Mouse (Mus musculus): ENCODE results near the gene Palld.

Gene Palld

GRCm38 (mm10) chr8:61902521-61902920 lies at the start of gene Palld:
Gene Palld, minus strand, starts transcription at chr8:61902690.
- no peak for DNase-seq (ENCODE audit: low spot score in 2 of 2)

GRCm38 (mm10) chr8:61937576-61937975 lies 35.1 kb upstream of the Palld start:
- no peak for DNase-seq (ENCODE audit: low spot score in 2 of 2)

DNA sequence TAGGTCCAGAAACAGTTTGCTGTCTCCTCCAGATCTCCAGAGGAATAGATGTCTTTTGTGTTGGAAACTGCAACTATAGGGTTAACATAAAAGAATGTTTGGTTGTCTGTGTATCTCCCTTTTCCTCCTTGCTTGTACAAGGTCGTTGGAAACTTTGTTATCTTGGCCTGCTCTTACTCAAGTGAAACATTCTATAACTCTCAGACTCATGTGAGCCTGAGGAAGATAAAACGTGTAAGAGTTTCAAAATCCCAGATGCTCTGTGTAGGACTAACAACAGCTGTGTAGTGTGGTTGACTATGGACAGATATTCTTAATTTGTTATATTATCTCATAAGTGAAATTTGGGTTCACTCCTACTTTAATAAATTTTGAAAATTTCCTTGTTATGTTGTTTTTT lies 30.8 kb upstream of the Palld start:
- no peak for DNase-seq (ENCODE audit: low spot score in 2 of 2)

GRCm38 (mm10) chr8:61927777-61928494 lies 25.4 kb upstream of the Palld start, which contains the start of gene Ddx60:
Gene Ddx60, plus strand, starts transcription at chr8:61928087.
- peak; percentile 44 to 62 for DNase-seq (ENCODE audit: low spot score in 2 of 2)

DNA sequence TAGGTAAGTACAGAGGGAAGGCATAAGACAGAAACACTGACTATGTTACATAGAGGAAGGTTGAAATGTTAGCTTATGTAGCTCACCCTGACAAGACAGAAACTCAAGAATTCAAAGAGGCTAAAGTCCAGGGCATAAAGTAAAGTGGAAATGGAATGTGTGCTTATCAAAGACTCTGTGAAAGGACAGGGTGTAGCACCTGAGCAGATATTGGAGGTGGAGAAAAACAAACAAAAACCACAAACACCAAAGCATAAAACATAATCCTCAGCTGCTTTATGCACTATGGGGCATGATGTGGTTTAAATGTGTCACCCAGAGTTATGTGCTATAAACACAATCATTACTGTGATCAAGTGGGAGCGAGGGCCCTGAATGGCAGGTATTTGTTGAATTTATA lies 22.0 kb upstream of the Palld start:
- no peak for DNase-seq (ENCODE audit: low spot score in 2 of 2)

DNA sequence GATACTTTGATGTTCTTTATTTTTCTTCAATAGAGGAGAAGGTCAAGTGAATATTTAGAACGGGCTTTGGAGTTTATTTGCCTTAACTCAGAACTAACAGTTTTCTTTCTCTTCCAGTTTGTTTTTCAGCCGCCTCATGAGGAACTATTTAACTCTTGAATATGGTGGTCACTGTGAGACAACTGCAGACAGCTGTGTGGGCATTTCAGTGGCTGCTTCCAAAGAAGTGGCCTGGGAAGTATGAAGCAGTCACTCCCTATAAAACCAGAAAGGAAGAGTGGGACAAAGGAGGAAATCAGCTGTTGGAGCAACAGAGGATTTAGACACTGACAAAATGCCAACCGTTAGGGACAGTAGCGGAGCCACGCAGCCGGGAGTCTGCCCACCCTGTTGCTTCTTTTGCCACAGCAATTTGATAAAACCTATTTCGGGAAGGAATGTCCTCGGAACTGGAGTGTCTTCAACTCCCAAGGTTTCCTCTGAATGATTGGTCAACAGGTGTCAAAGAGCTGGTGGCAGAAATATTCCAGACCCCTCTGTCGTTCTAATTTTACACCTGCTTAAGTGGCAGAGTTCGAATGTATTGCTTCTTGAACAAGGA lies 19.1 kb upstream of the Palld start:
- DNase-seq (ENCODE audit: low spot score in 2 of 2) = no peak

- no peak for DNase-seq (ENCODE audit: low spot score in 2 of 2)
These were observed 17.9 kb upstream of the Palld start for GRCm38 (mm10) chr8:61920389-61920788.

- DNase-seq (ENCODE audit: low spot score in 2 of 2) = no peak
These were observed 16.8 kb upstream of the Palld start for GRCm38 (mm10) chr8:61919145-61919788.

DNA sequence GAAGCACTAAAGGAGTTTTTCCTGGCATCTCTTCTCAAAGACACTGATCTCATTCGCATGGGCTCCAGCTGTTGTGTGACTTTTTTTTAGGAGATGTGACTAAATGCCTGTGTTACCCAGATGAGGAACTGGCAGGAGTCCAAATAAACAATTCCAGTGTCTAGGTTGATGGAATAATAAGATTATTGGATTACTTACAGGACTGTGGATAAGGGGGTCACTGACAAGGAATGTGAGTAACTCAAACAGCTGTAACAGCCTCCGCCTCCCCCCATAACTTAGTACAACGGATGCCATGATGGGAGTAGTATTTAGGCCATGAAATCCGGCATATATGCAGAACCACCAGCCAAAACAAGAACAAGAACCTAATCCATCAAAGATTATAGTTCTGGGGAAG lies 14.8 kb upstream of the Palld start:
- no peak for DNase-seq (ENCODE audit: low spot score in 2 of 2)

GRCm38 (mm10) chr8:61913957-61914356 lies 11.5 kb upstream of the Palld start:
- DNase-seq (ENCODE audit: low spot score in 2 of 2) = no peak

DNA sequence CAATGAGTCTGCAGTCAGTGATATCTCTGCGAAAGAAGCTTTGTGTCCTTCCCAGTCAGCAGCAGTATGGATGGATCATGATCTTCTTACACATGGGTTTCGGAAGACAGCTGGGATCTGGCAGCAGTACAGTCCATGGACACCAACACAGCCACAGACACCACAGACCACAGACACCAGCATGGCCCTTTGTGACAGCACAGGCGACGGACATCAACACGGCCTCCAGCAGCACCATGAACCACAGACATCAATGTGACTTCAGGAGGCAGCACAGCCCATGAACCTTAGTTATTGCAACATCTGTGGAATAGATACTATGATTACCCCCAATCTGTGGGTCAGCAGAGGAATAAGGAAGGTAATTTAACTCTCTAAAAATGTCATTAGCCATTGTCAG lies 10.3 kb upstream of the Palld start:
- DNase-seq (ENCODE audit: low spot score in 2 of 2) = no peak

- DNase-seq (ENCODE audit: low spot score in 2 of 2) = no peak
These were observed 6.8 kb upstream of the Palld start for GRCm38 (mm10) chr8:61909313-61909712.

DNA sequence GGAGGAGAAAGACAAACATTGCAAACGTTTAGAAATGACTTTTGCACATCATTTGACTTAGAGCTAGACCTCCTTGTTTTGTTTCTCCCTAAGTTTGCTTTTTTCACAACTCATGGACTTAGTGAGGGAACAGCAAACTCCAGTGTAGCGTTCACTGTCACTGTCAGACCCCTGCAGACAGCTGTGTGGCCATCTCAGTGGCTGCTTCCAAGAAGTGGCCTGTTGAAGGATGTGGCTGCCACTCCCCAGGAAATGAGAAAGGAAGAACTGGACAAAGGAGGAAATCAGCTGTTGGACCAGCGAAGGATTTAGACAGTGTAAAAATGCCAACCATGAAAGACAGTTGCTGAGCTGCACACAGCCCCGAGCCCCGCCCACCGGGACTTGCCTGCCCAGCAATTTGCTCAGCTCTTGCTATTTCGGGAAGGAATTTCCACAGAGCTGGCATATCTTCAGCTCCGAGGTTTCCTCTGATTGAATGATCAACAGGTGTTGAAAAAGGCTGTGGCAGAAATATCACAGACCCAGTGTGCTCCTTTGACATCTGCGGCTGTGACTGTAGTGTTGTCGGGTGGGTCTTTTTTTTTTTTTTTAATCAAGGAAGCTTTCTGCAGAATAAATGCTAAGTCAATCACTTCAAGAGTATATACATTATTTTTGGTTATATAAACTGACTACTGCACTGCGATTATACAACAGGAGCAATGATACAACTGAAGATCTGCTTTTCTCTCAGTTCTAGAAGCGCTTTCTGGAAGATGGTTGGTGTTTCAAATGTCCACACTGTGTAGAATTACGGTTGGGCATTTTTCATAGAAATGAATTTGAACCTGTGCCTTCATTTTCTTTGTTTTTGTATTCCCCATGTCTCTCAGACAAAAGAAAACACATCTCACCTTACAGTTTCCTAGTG lies 6.1 kb upstream of the Palld start:
- no peak for DNase-seq (ENCODE audit: low spot score in 2 of 2)

DNA sequence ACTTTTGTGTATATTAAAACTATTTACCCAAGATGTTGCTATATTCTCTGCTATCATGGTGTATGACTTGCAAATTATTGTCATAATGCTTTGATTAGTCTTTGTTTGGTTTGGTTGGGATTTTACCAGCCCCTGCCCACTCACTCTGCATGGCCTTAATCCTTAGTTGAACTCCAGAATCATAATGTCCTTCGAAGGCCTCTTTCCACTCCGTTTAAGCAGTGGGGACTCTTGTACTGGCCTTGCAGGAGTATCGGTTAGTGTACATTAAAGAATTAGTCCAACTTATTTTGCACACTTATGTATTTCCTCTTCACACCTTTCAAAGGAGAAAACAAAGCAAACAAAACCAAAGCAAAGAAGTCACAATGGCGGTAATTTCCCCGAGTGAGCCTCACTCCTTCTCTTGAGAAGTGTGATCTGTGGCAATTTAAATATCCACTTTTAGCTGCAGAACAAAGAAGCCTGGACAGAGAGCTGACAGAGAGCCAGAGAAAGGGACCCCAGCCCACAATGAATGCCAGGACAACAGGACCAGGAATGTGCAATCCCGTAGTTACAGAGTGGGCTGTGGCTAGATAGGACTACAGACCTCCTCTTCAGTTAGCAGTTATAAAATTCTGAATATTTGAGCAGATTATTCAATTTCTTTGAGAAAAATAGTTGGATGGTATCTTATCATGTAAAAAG lies 1.3 kb downstream of the Palld start:
- no peak for DNase-seq (ENCODE audit: low spot score in 2 of 2)

GRCm38 (mm10) chr8:61897402-61897801 lies 5.1 kb downstream of the Palld start:
- DNase-seq (ENCODE audit: low spot score in 2 of 2) = no peak

DNA sequence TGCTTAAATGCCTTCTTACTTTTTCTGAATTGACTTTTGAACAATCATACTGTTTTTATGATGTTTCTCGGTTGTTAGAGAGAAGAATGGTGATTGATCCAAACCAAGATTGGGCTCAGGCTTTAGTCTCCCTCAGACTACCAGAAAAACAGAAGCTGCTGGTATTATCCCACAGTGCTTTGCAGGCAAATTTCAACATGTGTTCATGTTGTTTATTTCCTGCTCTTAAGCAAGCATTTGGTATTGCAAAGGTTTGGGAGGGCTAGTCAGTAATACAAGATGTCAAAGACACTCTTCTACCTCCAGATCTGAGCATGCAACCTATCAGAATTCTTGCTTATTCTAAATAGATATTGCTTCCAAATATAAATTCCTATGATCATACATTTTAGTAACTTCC lies 5.7 kb downstream of the Palld start:
- DNase-seq (ENCODE audit: low spot score in 2 of 2) = no peak

DNA sequence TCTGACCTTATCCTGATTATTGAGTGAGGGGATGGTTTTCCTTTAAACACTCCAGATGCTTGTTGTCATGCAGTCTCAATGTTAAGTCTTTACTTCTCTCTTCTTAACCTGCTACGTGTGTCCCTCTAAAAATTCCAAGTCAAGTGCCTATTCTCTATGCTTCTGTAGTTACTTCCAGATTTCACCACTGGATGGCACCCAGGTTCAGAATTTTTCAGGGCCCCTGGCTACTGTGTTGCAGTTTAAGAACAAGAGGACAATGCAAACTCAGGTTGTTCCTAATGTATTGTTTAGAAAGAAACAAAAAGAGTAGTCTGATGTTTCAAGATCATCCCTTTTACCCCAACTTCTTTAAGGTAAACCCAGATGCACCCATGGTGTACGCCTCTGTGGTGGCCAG lies 8.4 kb downstream of the Palld start:
- DNase-seq (ENCODE audit: low spot score in 2 of 2) = peak in 1 of 2 experiments; percentile 43

DNA sequence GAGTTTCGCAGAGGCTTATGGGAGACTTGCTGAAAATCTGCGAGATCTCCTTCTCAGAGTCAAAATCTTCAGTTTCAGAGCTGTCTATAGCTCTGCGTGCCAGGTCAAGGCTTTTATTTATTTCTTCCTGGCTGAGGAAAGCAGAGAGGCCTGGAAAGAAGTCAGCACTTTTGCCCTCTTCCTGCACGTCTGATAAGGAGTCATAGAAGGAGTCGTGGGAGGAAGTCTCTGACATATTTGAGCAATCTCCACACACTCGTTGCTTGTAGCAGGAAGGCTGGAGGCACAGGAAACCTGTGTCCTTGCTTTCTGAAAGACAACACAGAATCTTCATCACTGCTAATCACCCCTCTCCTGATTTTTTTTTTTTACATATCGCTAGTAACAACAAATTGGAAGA lies 24.9 kb downstream of the Palld start:
- no peak for DNase-seq (ENCODE audit: low spot score in 2 of 2)

- DNase-seq (ENCODE audit: low spot score in 2 of 2) = peak in 1 of 2 experiments; percentile 53
These were observed 27.2 kb downstream of the Palld start for GRCm38 (mm10) chr8:61875290-61875689.

- no peak for DNase-seq (ENCODE audit: low spot score in 2 of 2)
These were observed 28.5 kb downstream of the Palld start for GRCm38 (mm10) chr8:61873994-61874393.

DNA sequence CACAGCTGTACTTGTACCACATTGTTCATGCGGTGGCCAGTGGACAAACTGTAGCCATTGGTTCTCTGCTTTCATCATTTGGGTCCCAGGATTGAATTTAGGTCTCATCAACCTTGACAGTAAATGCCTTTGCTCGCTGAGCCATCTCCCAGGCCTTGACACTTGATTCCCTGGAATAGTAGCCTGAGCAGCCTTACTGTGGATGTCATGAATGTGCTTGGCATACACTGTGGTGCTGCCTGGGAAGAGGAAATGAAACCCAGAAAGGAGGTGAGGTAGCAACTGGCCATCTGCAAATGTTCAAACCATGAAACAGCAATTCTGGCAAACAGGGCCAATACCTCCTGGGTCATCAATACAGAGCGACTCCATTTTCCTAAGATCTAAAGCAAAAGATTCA lies 34.0 kb downstream of the Palld start:
- no peak for DNase-seq (ENCODE audit: low spot score in 2 of 2)
